Comparison of ENCODE assay signal across 20 mouse cellular contexts in the genomic region with DNA sequence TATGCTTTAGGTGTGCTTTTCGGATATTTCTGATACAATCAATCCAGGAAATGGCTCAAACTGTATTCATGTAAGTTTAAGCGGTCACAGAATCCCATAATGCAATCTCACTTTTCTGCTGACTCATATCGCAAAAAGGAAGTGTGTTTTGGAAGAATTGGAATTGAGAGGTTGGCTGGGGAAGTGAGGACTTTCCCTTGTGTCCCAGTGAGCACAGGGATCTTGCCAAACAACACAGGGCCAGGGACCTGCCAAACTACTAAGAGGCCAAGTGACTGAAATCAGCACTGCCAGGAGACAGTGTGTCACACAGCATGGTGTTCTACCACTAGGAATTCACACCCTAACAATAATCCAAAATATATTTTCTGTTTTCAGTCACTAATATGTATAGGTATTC. TPM values are rescaled to one million over a fixed set of nuclear protein-coding genes. Genes with fewer than 3 reads are reported as not detected.
A peak's percentile ranks its signal among the peaks of the same experiment; 100 is the strongest.
DNase-seq lines count a peak whose midpoint lies in the region; ATAC-seq and TF ChIP-seq lines count a peak whose summit lies in the region.
"Had no signal": no experiment of that assay in that cellular context is flagged by ENCODE, and none has a peak within 500 bp of the region (broad histone marks: within the 10 kb centered on the region; RNA-seq: fewer than 3 reads in every experiment).

No protein-coding gene starts in this region.

- TF ChIP-seq CTCF in heart, adult 2 months (IDR thresholded peaks at IDR 0.05): no peak
- TF ChIP-seq CTCF in bone marrow macrophage, adult 2 months (IDR thresholded peaks at IDR 0.05; ENCODE audit: low read depth, low read length): no peak
- TF ChIP-seq CTCF in layer of hippocampus, adult 2 months (conservative IDR thresholded peaks at IDR 0.05): no peak
- TF ChIP-seq CTCF in cerebellum, adult 2 months (IDR thresholded peaks at IDR 0.05; ENCODE audit: borderline replicate concordance, insufficient read depth, low read depth, low read length): no peak

- H3K9me3 ChIP-seq in heart, embryonic 12.5 days (replicated peaks): no peaks in the 10 kb centered on the region
- H3K9me3 ChIP-seq: embryonic facial prominence, embryonic 15.5 days; forebrain, embryonic 12.5 days; lung, embryonic 15.5 days; midbrain, embryonic 13.5 days had no signal

- peak in 1 of 2 experiments; percentile 69 for DNase-seq in heart, adult 2 months
- peak; percentile 92 for DNase-seq in adipocyte (ENCODE audit: low spot score)
- peak; percentile 44 for DNase-seq in heart, postnatal 25 days (ENCODE audit: low spot score)
- no peak for DNase-seq in layer of hippocampus, adult 2 months (ENCODE audit: low spot score in 2 of 2)
- DNase-seq in cerebellum, adult 2 months: no peak
- no peak for DNase-seq in kidney, postnatal 14 days
- DNase-seq: cerebellum, adult 9-11 months; layer of hippocampus, adult 9-11 months; right cerebral cortex, adult 18-20 months; thymus, postnatal 25 days had no signal

- H3K27me3 ChIP-seq in heart, adult 2 months (ENCODE audit: control insufficient read depth, insufficient read depth, low read length): no peaks in the 10 kb centered on the region
- no peaks in the 10 kb centered on the region for H3K27me3 ChIP-seq in heart, embryonic 12.5 days (replicated peaks)
- H3K27me3 ChIP-seq in cerebellum, adult 2 months (ENCODE audit: control insufficient read depth, insufficient read depth, low read length): no peaks in the 10 kb centered on the region
- H3K27me3 ChIP-seq: embryonic facial prominence, embryonic 15.5 days; forebrain, embryonic 12.5 days; lung, embryonic 15.5 days; midbrain, embryonic 13.5 days had no signal

- H3K9ac ChIP-seq in heart, adult 2 months (ENCODE audit: low read depth, low read length): no peak overlapping the region
- H3K9ac ChIP-seq in heart, embryonic 12.5 days: no peak overlapping the region
- H3K9ac ChIP-seq: embryonic facial prominence, embryonic 15.5 days; forebrain, embryonic 12.5 days; lung, embryonic 15.5 days; midbrain, embryonic 13.5 days had no signal

- TF ChIP-seq EP300 in heart, adult 2 months (IDR thresholded peaks at IDR 0.05; ENCODE audit: insufficient read depth, low read depth, low read length): 0 out of 2 replicates have a peak, but pooled peaks have one; percentile 50

- H3K36me3 ChIP-seq in heart, adult 2 months (ENCODE audit: control insufficient read depth, insufficient read depth, low read length): peaks cover 18% of the 10 kb centered on the region
- H3K36me3 ChIP-seq in heart, embryonic 12.5 days: peaks cover 48% of the 10 kb centered on the region

- peaks cover 8% of the 10 kb centered on the region for H3K4me1 ChIP-seq in heart, adult 2 months (ENCODE audit: control insufficient read depth, insufficient read depth, low read length)
- H3K4me1 ChIP-seq in heart, embryonic 12.5 days (replicated peaks): peaks cover 4% of the 10 kb centered on the region
- peaks cover 16% of the 10 kb centered on the region for H3K4me1 ChIP-seq in bone marrow macrophage, adult 2 months (ENCODE audit: control insufficient read depth, insufficient read depth, low read length)
- H3K4me1 ChIP-seq in cerebellum, adult 2 months (ENCODE audit: control insufficient read depth, insufficient read depth, low read length): peaks cover 3% of the 10 kb centered on the region; the same call in 1 of the 2 replicates

- peak; percentile 22; the same call in 1 of the 2 replicates for TF ChIP-seq POLR2A in heart, adult 2 months (IDR thresholded peaks at IDR 0.05; ENCODE audit: insufficient read depth, low read depth, low read length)
- TF ChIP-seq POLR2A in bone marrow macrophage, adult 2 months (IDR thresholded peaks at IDR 0.05; ENCODE audit: borderline replicate concordance, low read depth, low read length): no peak
- TF ChIP-seq POLR2A in cerebellum, adult 2 months (IDR thresholded peaks at IDR 0.05; ENCODE audit: borderline replicate concordance, insufficient read depth, low read length): no peak

- intact Hi-C loops in heart, adult 2 months (cut with DNase I): no loop called here
- intact Hi-C loops in heart, postnatal 25 days (cut with DNase I): no loop called here

- H3K4me3 ChIP-seq in heart, adult 2 months: no peak overlapping the region
- no peak overlapping the region for H3K4me3 ChIP-seq in heart, embryonic 12.5 days
- H3K4me3 ChIP-seq in bone marrow macrophage, adult 2 months (ENCODE audit: insufficient read depth, low read length): no peak overlapping the region
- no peak overlapping the region for H3K4me3 ChIP-seq in layer of hippocampus, adult 2 months
- no peak overlapping the region for H3K4me3 ChIP-seq in cerebellum, adult 2 months (replicated peaks; ENCODE audit: insufficient read depth, low read depth, low read length)
- H3K4me3 ChIP-seq: embryonic facial prominence, embryonic 15.5 days; forebrain, embryonic 12.5 days; lung, embryonic 15.5 days; midbrain, embryonic 13.5 days had no signal

- H3K79me2 ChIP-seq in heart, adult 2 months (replicated peaks; ENCODE audit: control insufficient read depth, insufficient read depth, low read length): no peaks in the 10 kb centered on the region; the same call in 1 of the 2 replicates

- no peak for ATAC-seq in heart, embryonic 12.5 days (ENCODE audit: insufficient number of reproducible peaks, low FRiP score)
- ATAC-seq: CD4-positive, CD25-positive, alpha-beta regulatory T cell, adult 4 months; midbrain, embryonic 13.5 days had no signal

- WGBS in heart, adult 2 months: 33% methylated on average over 3 of the region's 3 CpGs
- WGBS in heart, embryonic 12.5 days: 80% methylated on average over 3 of the region's 3 CpGs
- 71% methylated on average over 3 of the region's 3 CpGs for WGBS in cerebellum, adult 2 months

- peak overlapping the region; percentile 64 for H3K27ac ChIP-seq in heart, adult 2 months
- H3K27ac ChIP-seq in heart, embryonic 12.5 days (ENCODE audit: poor library complexity, severe bottlenecking): no peak overlapping the region
- H3K27ac ChIP-seq in bone marrow macrophage, adult 2 months (ENCODE audit: insufficient read depth, low read depth, low read length): peak overlapping the region; percentile 73
- H3K27ac ChIP-seq in layer of hippocampus, adult 2 months: no peak overlapping the region
- H3K27ac ChIP-seq in cerebellum, adult 2 months (ENCODE audit: insufficient read depth, low read length): no peak overlapping the region
- H3K27ac ChIP-seq: embryonic facial prominence, embryonic 15.5 days; forebrain, embryonic 12.5 days; kidney, postnatal 0 days; lung, embryonic 15.5 days; midbrain, embryonic 13.5 days; stomach, postnatal 0 days had no signal

- H3K4me2 ChIP-seq in heart, embryonic 12.5 days: no peak overlapping the region
- H3K4me2 ChIP-seq: embryonic facial prominence, embryonic 15.5 days; forebrain, embryonic 12.5 days; liver, embryonic 11.5 days; lung, embryonic 15.5 days; midbrain, embryonic 13.5 days had no signal

RNA-seq across cellular contexts. Expression of a gene that starts 4.1 kb away (rescaled TPM):
- 10 to 100 TPM in 1 of 2 experiments, 1 to 10 TPM in 1; 8.5 to 10.2 TPM for total RNA-seq in heart, adult 2 months (2021)
- 12.9 and 18.9 TPM in 2 replicates for polyA plus RNA-seq in heart, adult 2 months (2012; rRNA removed)
- 18.8 and 20.1 TPM in 2 replicates for polyA plus RNA-seq in heart, embryonic 12.5 days (2016; fragmentation: Nextera tagmentation; extraction: Ambion mirVana)
- polyA plus RNA-seq in bone marrow macrophage, adult 2 months (2012; ENCODE audit: insufficient read depth, insufficient read length, missing spikeins): 12.6 and 13.2 TPM in 2 replicates
- 1 to 10 TPM; 8.1 to 9.3 TPM for total RNA-seq in heart, postnatal 25 days (2021)
- total RNA-seq in layer of hippocampus, adult 2 months (2021): 10 to 100 TPM; 66.7 to 78.8 TPM
- polyA plus RNA-seq in cerebellum, adult 2 months (2012; rRNA removed): 22.1 and 25.5 TPM in 2 replicates

RNA-seq across cellular contexts. Expression of a gene that starts 11.1 kb away (rescaled TPM):
- 1 to 10 TPM; 7.5 to 9.2 TPM for total RNA-seq in heart, adult 2 months (2021)
- polyA plus RNA-seq in heart, adult 2 months (2012; rRNA removed): 3.4 and 4.5 TPM in 2 replicates
- polyA plus RNA-seq in heart, embryonic 12.5 days (2016; fragmentation: Nextera tagmentation; extraction: Ambion mirVana): 25.5 and 27.3 TPM in 2 replicates
- polyA plus RNA-seq in bone marrow macrophage, adult 2 months (2012; ENCODE audit: insufficient read depth, insufficient read length, missing spikeins): 29.7 and 29.8 TPM in 2 replicates
- 1 to 10 TPM; 6.2 to 7.1 TPM for total RNA-seq in heart, postnatal 25 days (2021)
- total RNA-seq in layer of hippocampus, adult 2 months (2021): 10 to 100 TPM; 13.7 to 15.5 TPM
- 13.7 and 15.2 TPM in 2 replicates for polyA plus RNA-seq in cerebellum, adult 2 months (2012; rRNA removed)

RNA-seq across cellular contexts. Expression of a gene that starts 11.3 kb away (rescaled TPM):
- 10 to 100 TPM; 35.8 to 42.2 TPM for total RNA-seq in heart, adult 2 months (2021)
- polyA plus RNA-seq in heart, adult 2 months (2012; rRNA removed): 14.2 and 29.8 TPM in 2 replicates
- polyA plus RNA-seq in heart, embryonic 12.5 days (2016; fragmentation: Nextera tagmentation; extraction: Ambion mirVana): 35.2 and 40.9 TPM in 2 replicates
- polyA plus RNA-seq in bone marrow macrophage, adult 2 months (2012; ENCODE audit: insufficient read depth, insufficient read length, missing spikeins): 81.9 and 90.4 TPM in 2 replicates
- total RNA-seq in heart, postnatal 25 days (2021): 10 to 100 TPM; 34.8 to 35.6 TPM
- total RNA-seq in layer of hippocampus, adult 2 months (2021): 10 to 100 TPM; 22.6 to 25.5 TPM
- 16.9 and 17.3 TPM in 2 replicates for polyA plus RNA-seq in cerebellum, adult 2 months (2012; rRNA removed)

RNA-seq across cellular contexts. Expression of a gene that starts 25.0 kb away (rescaled TPM):
- under 1 TPM; 0.31 to 0.59 TPM for total RNA-seq in heart, adult 2 months (2021)
- 0.47 and 0.56 TPM in 2 replicates for polyA plus RNA-seq in heart, adult 2 months (2012; rRNA removed)
- polyA plus RNA-seq in heart, embryonic 12.5 days (2016; fragmentation: Nextera tagmentation; extraction: Ambion mirVana): 42.9 and 44.4 TPM in 2 replicates
- not detected in 2 replicates for polyA plus RNA-seq in bone marrow macrophage, adult 2 months (2012; ENCODE audit: insufficient read depth, insufficient read length, missing spikeins)
- under 1 TPM; 0.49 to 0.75 TPM for total RNA-seq in heart, postnatal 25 days (2021)
- 100 to 1,000 TPM; 188 to 197 TPM for total RNA-seq in layer of hippocampus, adult 2 months (2021)
- 161 and 184 TPM in 2 replicates for polyA plus RNA-seq in cerebellum, adult 2 months (2012; rRNA removed)

RNA-seq across cellular contexts. Expression of a gene that starts 25.5 kb away (rescaled TPM):
- total RNA-seq in heart, adult 2 months (2021): 100 to 1,000 TPM; 195 to 216 TPM
- polyA plus RNA-seq in heart, adult 2 months (2012; rRNA removed): 99.0 and 122 TPM in 2 replicates
- polyA plus RNA-seq in heart, embryonic 12.5 days (2016; fragmentation: Nextera tagmentation; extraction: Ambion mirVana): 293 and 299 TPM in 2 replicates
- 49.8 and 63.2 TPM in 2 replicates for polyA plus RNA-seq in bone marrow macrophage, adult 2 months (2012; ENCODE audit: insufficient read depth, insufficient read length, missing spikeins)
- total RNA-seq in heart, postnatal 25 days (2021): 100 to 1,000 TPM; 218 to 234 TPM
- total RNA-seq in layer of hippocampus, adult 2 months (2021): 10 to 100 TPM; 97.1 to 99.5 TPM
- 102 and 107 TPM in 2 replicates for polyA plus RNA-seq in cerebellum, adult 2 months (2012; rRNA removed)

Comparison
In these comparisons a context has a peak if more than half of its experiments do, and no peak if none do; other contexts are left out.
1. H3K27ac ChIP-seq: peak in heart, adult 2 months (single experiment) and bone marrow macrophage, adult 2 months (single experiment); none in heart, embryonic 12.5 days (single experiment), layer of hippocampus, adult 2 months (single experiment) and cerebellum, adult 2 months (single experiment).
2. DNase-seq: peak in adipocyte (single experiment) and heart, postnatal 25 days (single experiment); none in layer of hippocampus, adult 2 months (0 of 2), cerebellum, adult 2 months (0 of 2) and kidney, postnatal 14 days (single experiment).